Comparison of ENCODE assay signal across 9 mouse cellular contexts in the genomic region with DNA sequence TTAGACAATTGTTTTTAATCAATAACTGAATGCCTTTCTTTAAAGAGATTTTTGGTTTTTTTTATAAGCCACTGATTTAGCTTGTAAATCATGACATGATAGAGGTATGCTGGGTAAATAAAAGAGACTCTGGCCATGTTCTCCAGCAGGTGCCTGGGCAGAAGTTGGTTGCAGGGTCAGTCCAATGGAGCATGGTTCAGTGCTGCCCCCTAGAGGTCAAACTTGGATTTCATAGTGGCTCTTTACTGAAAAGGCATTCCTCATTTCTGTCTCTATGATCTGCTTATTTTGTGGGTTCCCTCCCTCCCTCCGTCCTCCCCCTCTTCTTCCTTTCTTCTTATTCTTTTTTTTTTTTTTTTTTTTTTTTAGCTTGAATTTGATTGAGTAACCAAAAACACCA. TPM values are rescaled to one million over a fixed set of nuclear protein-coding genes. Genes with fewer than 3 reads are reported as not detected.
A peak's percentile ranks its signal among the peaks of the same experiment; 100 is the strongest.
DNase-seq lines count a peak whose midpoint lies in the region; ATAC-seq and TF ChIP-seq lines count a peak whose summit lies in the region.
"Had no signal": no experiment of that assay in that cellular context is flagged by ENCODE, and none has a peak within 500 bp of the region (broad histone marks: within the 10 kb centered on the region; RNA-seq: fewer than 3 reads in every experiment).

No protein-coding gene starts in this region.

- 7% methylated on average over 1 of the region's 1 CpGs for WGBS in forebrain, embryonic 14.5 days
- WGBS in forebrain, embryonic 13.5 days: 22% methylated on average over 1 of the region's 1 CpGs
- 0% methylated on average over 1 of the region's 1 CpGs for WGBS in spleen, adult 2 months

- peaks cover 45% of the 10 kb centered on the region for H3K36me3 ChIP-seq in forebrain, embryonic 14.5 days (ENCODE audit: control insufficient read depth, insufficient read depth, low read length)
- H3K36me3 ChIP-seq in forebrain, embryonic 13.5 days (ENCODE audit: poor library complexity, severe bottlenecking): peaks cover 53% of the 10 kb centered on the region
- peaks cover 18% of the 10 kb centered on the region for H3K36me3 ChIP-seq in spleen, adult 2 months (ENCODE audit: control insufficient read depth, insufficient read depth, low read length)

- DNase-seq in forebrain, embryonic 14.5 days (ENCODE audit: low spot score): peak; percentile 78
- peak; percentile 78 to 85 for DNase-seq in adrenal gland, adult 18-20 months (ENCODE audit: low spot score in 2 of 2)
- DNase-seq in embryo, embryonic 10.5 days (ENCODE audit: low spot score): peak; percentile 89
- peak; percentile 79 to 91 for DNase-seq in heart, postnatal 14 days
- DNase-seq in layer of hippocampus, postnatal 14 days (ENCODE audit: low spot score in 2 of 2): peak; percentile 55 to 85
- peak; percentile 54 to 77 for DNase-seq in spleen, adult 2 months (ENCODE audit: low read depth in 1 of 2, low spot score in 2 of 2)

- intact Hi-C loops in heart, postnatal 14 days (cut with DNase I): loop anchor here (1.0 to 5.0 kb wide), 2 partner anchors 65 to 219 kb away; no protein-coding TSS in a partner anchor

- no peaks in the 10 kb centered on the region for H3K4me1 ChIP-seq in forebrain, embryonic 14.5 days (ENCODE audit: control insufficient read depth, insufficient read depth, low read length)
- H3K4me1 ChIP-seq in forebrain, embryonic 13.5 days: no peaks in the 10 kb centered on the region
- H3K4me1 ChIP-seq in spleen, adult 2 months (ENCODE audit: control insufficient read depth, insufficient read depth, insufficient read length): no peaks in the 10 kb centered on the region; the same call in 1 of the 2 replicates

- ATAC-seq in forebrain, embryonic 14.5 days: no peak
- no peak for ATAC-seq in forebrain, embryonic 13.5 days
- ATAC-seq in megakaryocyte progenitor cell, adult 5-6 weeks (replicated peaks; ENCODE audit: poor library complexity): peak; percentile 83

- no peak overlapping the region for H3K4me3 ChIP-seq in forebrain, embryonic 14.5 days (ENCODE audit: low read depth, low read length)
- H3K4me3 ChIP-seq in forebrain, embryonic 13.5 days: no peak overlapping the region
- no peak overlapping the region for H3K4me3 ChIP-seq in spleen, adult 2 months (ENCODE audit: extremely low read depth, insufficient read depth, insufficient read length)
- H3K4me3 ChIP-seq: megakaryocyte, embryonic 14.5 days had no signal

- no peaks in the 10 kb centered on the region for H3K27me3 ChIP-seq in forebrain, embryonic 14.5 days (replicated peaks; ENCODE audit: control insufficient read depth, insufficient read depth, low read length)
- H3K27me3 ChIP-seq in forebrain, embryonic 13.5 days: no peaks in the 10 kb centered on the region
- no peaks in the 10 kb centered on the region for H3K27me3 ChIP-seq in spleen, adult 2 months (ENCODE audit: control insufficient read depth, insufficient read depth, low read length)
- H3K27me3 ChIP-seq: megakaryocyte, embryonic 14.5 days had no signal

- peak; percentile 84; the same call in 1 of the 2 replicates for TF ChIP-seq CTCF in spleen, adult 2 months (IDR thresholded peaks at IDR 0.05; ENCODE audit: extremely low read depth, insufficient read depth, insufficient read length, insufficient replicate concordance)

- H3K27ac ChIP-seq in forebrain, embryonic 14.5 days (ENCODE audit: low read depth, low read length): no peak overlapping the region
- no peak overlapping the region for H3K27ac ChIP-seq in forebrain, embryonic 13.5 days
- H3K27ac ChIP-seq in spleen, adult 2 months (ENCODE audit: insufficient read depth, low read length): no peak overlapping the region

- H3K4me2 ChIP-seq in forebrain, embryonic 14.5 days (ENCODE audit: low read length): no peak overlapping the region
- no peak overlapping the region for H3K4me2 ChIP-seq in forebrain, embryonic 13.5 days

- H3K9ac ChIP-seq in forebrain, embryonic 14.5 days (ENCODE audit: low read length): no peak overlapping the region
- no peak overlapping the region for H3K9ac ChIP-seq in forebrain, embryonic 13.5 days

- TF ChIP-seq POLR2A in spleen, adult 2 months (IDR thresholded peaks at IDR 0.05; ENCODE audit: low read depth, low read length): no peak

- no peaks in the 10 kb centered on the region for H3K9me3 ChIP-seq in forebrain, embryonic 14.5 days (replicated peaks; ENCODE audit: control insufficient read depth, low read length)
- H3K9me3 ChIP-seq in forebrain, embryonic 13.5 days (replicated peaks): no peaks in the 10 kb centered on the region

RNA-seq across cellular contexts. Expression of gene B130006D01Rik, which starts 27.6 kb away (rescaled TPM):
- 0.43 and 0.95 TPM in 2 replicates for polyA plus RNA-seq in forebrain, embryonic 14.5 days (2014; fragmentation: Nextera tagmentation; extraction: Ambion mirVana)
- 1.4 and 2.0 TPM in 2 replicates for polyA plus RNA-seq in forebrain, embryonic 13.5 days (2015; fragmentation: Nextera tagmentation; extraction: Ambion mirVana)
- total RNA-seq in adrenal gland, adult 18-20 months (2021): under 1 TPM; 0.46 to 0.51 TPM
- under 1 TPM; 0.53 to 0.61 TPM for total RNA-seq in heart, postnatal 14 days (2021)
- 1 to 10 TPM; 1.4 to 2.0 TPM for total RNA-seq in layer of hippocampus, postnatal 14 days (2021)
- 2.1 and 2.5 TPM in 2 replicates for total RNA-seq in megakaryocyte progenitor cell, adult 5-6 weeks (2015)
- total RNA-seq in megakaryocyte progenitor cell, adult 5-6 weeks (2017): 1.2 and 1.9 TPM in 2 replicates
- polyA plus RNA-seq in spleen, adult 2 months (2012; rRNA removed): 0.08 and 0.14 TPM in 2 replicates

RNA-seq across cellular contexts. Expression of gene Zfp652, which starts 38.5 kb away (rescaled TPM):
- 11.7 and 13.2 TPM in 2 replicates for polyA plus RNA-seq in forebrain, embryonic 14.5 days (2014; fragmentation: Nextera tagmentation; extraction: Ambion mirVana)
- polyA plus RNA-seq in forebrain, embryonic 13.5 days (2015; fragmentation: Nextera tagmentation; extraction: Ambion mirVana): 27.9 and 32.2 TPM in 2 replicates
- total RNA-seq in adrenal gland, adult 18-20 months (2021): 10 to 100 TPM; 31.8 to 40.5 TPM
- 10 to 100 TPM; 45.9 to 46.5 TPM for total RNA-seq in heart, postnatal 14 days (2021)
- total RNA-seq in layer of hippocampus, postnatal 14 days (2021): 10 to 100 TPM; 48.7 to 49.6 TPM
- 30.1 and 37.2 TPM in 2 replicates for total RNA-seq in megakaryocyte progenitor cell, adult 5-6 weeks (2015)
- 20.9 and 29.1 TPM in 2 replicates for total RNA-seq in megakaryocyte progenitor cell, adult 5-6 weeks (2017)
- polyA plus RNA-seq in spleen, adult 2 months (2012; rRNA removed): 18.2 and 25.8 TPM in 2 replicates
